Mouse (Mus musculus) spleen, adult 2 months (tissue): ENCODE results near the gene Prkce. TPM values are rescaled to one million over a fixed set of nuclear protein-coding genes. Genes with fewer than 3 reads are reported as not detected.
A peak's percentile ranks its signal among the peaks of the same experiment; 100 is the strongest.

ENCODE experiments used
- DNase-seq, 2 experiments: peaks; one replicate each; pipeline versions ENCODE4 v3.0.0 to v3.0.0-alpha.2; 2012 to 2021; ENCODE audit warnings: low spot score in 2 of 2, low read depth in 1 of 2
- H3K27ac ChIP-seq: fragments of 200-500 bp; 2 replicates; pipeline ENCODE4 v1.5.1; 2012; ENCODE audit warnings: low read length, inconsistent platforms; ENCODE audit not compliant: insufficient read depth
- H3K27me3 ChIP-seq: fragments of 200-500 bp; 2 replicates; pipeline ENCODE4 v1.6.1; 2012; ENCODE audit warnings: mild to moderate bottlenecking, moderate library complexity, low read length, inconsistent platforms; ENCODE audit not compliant: control insufficient read depth, insufficient read depth
- H3K36me3 ChIP-seq: fragments of 200-500 bp; 2 replicates; pipeline ENCODE4 v1.6.1; 2012; ENCODE audit warnings: mild to moderate bottlenecking, low read length, inconsistent platforms; ENCODE audit not compliant: control insufficient read depth, insufficient read depth
- H3K4me1 ChIP-seq: fragments of 200-500 bp; 2 replicates; pipeline ENCODE4 v1.6.1; 2011; ENCODE audit warnings: inconsistent platforms; ENCODE audit not compliant: control insufficient read depth, insufficient read depth, insufficient read length
- H3K4me3 ChIP-seq: fragments of 200-500 bp; 2 replicates; pipeline ENCODE4 v1.5.1; 2011; ENCODE audit warnings: mild to moderate bottlenecking, inconsistent platforms; ENCODE audit not compliant: insufficient read depth, insufficient read length; ENCODE audit errors: extremely low read depth
- CTCF ChIP-seq: fragments of 200-500 bp; IDR thresholded peaks from 2 replicates; pipeline ENCODE4 v1.5.1; 2011; ENCODE audit warnings: mild to moderate bottlenecking, inconsistent platforms; ENCODE audit not compliant: insufficient read depth, insufficient read length, insufficient replicate concordance; ENCODE audit errors: extremely low read depth
- POLR2A ChIP-seq: fragments of 200-500 bp; IDR thresholded peaks from 2 replicates; pipeline ENCODE4 v1.6.1; 2011; ENCODE audit warnings: low read depth, low read length, inconsistent platforms
- WGBS: fragments of 180-500 bp; shearing (Covaris S2); methylation state at CpG from one replicate; pipeline ENCODE4 v1.1.7; 2018; 5-methylcytosine and 5-hydroxymethylcytosine counted together
- polyA plus RNA-seq: library from polyadenylated mRNA; depleted of rRNA; stranded (reverse); fragments of >200 nt; gene quantifications from 2 replicates; pipeline ENCODE4 v1.2.3, GENCODE M21; 2012

The Prkce gene
- polyA plus RNA-seq, 1 experiment, result 4.8 TPM

DNA sequence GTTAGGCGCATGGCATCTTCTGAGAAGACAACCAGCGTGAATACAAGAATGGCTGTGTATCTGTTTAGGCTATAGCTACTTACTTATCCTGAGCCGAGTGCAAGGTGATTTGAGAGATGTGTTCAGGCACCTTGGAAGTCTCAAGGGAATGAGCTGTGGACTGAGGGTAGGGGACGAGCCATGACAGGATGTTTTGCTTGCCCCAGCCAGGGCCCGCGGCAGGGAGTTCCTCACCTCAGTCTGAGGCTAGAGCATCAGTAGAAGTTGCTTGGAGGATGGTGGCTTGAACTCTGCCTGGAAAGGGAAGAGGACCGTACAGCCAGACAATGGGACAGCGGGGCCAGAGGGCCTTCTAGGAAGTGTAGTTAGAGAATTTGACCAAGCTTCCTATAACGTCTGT lies 74.7 kb downstream of the Prkce start:
- no peak overlapping the region for H3K27ac ChIP-seq
- H3K36me3 ChIP-seq, result no peaks in the 10 kb centered on the region
- peaks cover 13% of the 10 kb centered on the region for H3K4me1 ChIP-seq
- TF ChIP-seq CTCF (no peak), POLR2A (no peak)
- H3K4me3 ChIP-seq, result no peak overlapping the region
- no peaks in the 10 kb centered on the region for H3K27me3 ChIP-seq
- DNase-seq, result peak in 1 of 2 experiments; percentile 34
- WGBS, result 73% methylated on average over 9 of the region's 9 CpGs

DNA sequence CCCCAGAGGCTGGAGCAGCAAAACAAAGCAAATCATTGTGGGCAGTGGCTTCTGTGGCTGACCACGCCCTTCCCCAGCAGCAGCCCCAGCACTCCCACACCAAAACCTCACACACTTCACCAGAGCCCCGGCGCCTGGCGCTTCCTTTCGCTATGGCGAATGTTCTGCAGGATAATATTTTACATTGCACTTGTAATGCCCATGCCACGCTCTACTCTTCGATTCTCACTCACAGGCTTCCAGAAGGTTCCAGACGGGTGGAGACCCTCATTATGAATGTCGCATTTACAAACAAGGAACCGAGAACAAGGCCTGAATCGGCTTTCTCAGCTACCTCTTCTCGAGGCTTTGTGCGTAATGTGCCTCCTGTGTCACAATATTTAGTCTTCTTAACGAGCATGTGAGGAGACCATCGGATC lies 75.5 kb downstream of the Prkce start:
- Histone ChIP-seq H3K4me3 (peak overlapping the region; percentile 7; the same call in 1 of the 2 replicates), H3K36me3 (no peaks in the 10 kb centered on the region), H3K27me3 (no peaks in the 10 kb centered on the region), H3K4me1 (peaks cover 13% of the 10 kb centered on the region), H3K27ac (no peak overlapping the region)
- TF ChIP-seq CTCF (no peak), POLR2A (no peak)
- DNase-seq, result peak; percentile 34 to 37
- 24% methylated on average over 16 of the region's 16 CpGs for WGBS

DNA sequence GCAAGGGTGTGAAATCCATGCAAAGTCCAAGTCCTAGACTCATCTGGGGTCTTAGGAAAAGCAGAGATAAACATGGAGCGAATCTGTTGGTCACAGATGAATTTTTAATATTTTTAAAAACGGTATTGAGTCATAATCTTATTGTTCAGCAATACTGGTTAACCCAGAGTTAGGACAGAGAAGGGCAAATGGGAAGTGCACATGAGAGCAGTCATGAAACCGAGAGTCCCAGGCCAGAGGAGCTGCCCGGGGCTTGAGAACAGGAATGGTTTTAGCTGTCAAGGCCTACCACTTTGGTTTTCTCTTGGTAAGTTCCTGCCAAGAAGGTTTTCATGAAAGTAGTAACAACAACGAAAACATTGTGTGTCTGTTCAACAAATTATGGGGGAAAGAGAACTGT lies 76.8 kb downstream of the Prkce start:
- H3K27me3 ChIP-seq, result no peaks in the 10 kb centered on the region
- WGBS, result 82% methylated on average over 5 of the region's 5 CpGs
- no peak overlapping the region for H3K4me3 ChIP-seq
- H3K27ac ChIP-seq, result no peak overlapping the region
- no peaks in the 10 kb centered on the region for H3K36me3 ChIP-seq
- no peak for DNase-seq
- peaks cover 15% of the 10 kb centered on the region for H3K4me1 ChIP-seq
- TF ChIP-seq POLR2A (no peak), CTCF (no peak)

DNA sequence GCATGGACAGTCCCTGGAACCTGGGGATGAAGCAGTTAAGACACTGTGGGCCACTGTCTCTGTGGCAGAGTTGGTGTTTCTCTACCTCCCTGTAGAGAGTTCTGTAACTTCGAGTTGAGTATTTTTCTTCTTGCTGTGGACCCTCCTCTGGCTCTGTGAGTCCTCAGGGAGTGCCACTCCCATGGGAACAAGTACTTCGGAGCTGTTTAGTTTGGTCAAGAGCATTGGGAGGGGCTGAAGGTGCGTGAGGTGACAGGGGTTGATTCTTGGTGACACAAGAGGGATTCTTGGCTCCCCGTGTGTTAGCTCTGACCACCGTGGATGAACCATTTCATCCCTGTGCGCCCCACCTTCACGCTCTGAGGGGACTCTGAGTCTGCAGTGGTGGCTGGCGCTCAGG lies 81.2 kb downstream of the Prkce start:
- TF ChIP-seq POLR2A, result no peak
- TF ChIP-seq CTCF, result no peak
- no peak overlapping the region for H3K4me3 ChIP-seq
- no peak overlapping the region for H3K27ac ChIP-seq
- 83% methylated on average over 8 of the region's 8 CpGs for WGBS
- DNase-seq, result no peak
- H3K27me3 ChIP-seq, result no peaks in the 10 kb centered on the region
- peaks cover 7% of the 10 kb centered on the region; the same call in 1 of the 2 replicates for H3K4me1 ChIP-seq
- H3K36me3 ChIP-seq, result no peaks in the 10 kb centered on the region

DNA sequence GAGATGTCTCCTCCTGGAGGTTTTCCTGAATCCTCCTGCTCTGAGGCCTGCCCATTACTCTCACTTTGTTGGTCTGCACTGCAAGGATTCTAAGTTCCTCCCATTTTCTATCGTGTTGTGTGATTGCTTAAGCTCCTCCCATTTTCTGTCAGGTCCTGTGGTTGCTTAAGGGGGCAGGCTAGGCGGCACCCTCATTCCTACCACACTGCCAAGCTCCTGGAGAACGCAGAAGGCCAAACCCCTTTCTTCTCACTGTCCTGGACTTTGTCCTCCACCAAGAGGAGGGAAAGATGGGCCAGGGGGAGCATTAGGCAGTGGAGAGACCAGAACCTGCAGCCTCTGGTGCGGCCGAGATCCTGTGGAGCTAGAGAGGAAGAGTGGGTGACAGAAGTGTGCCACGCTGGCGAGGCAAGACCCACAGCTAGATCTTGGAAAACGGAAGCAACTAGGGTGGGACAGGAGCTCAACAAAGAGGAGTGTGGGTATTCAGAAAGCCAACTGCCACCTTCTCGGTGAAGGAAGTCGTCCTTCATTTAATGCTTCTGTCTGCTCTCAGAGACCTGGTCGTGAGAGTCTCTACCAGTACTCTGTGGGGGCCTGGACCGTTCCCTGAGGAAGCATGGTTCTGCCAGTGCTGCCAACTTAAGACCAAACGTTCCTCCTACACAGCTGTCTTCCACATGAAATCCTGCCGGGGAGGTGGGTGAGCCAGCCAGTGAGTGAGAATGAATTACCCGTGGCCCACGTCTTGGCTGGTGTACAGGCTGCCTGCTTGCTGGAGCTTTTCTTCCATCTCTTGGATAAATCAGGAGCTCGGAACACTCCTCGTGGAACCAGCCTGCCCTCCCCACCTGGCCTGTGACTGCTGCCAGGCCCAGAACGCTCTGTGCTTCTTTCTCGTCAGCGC lies 82.2 kb downstream of the Prkce start:
- Histone ChIP-seq H3K4me1 (peaks cover 7% of the 10 kb centered on the region; the same call in 1 of the 2 replicates), H3K4me3 (no peak overlapping the region), H3K36me3 (no peaks in the 10 kb centered on the region), H3K27me3 (no peaks in the 10 kb centered on the region), H3K27ac (no peak overlapping the region)
- no peak for TF ChIP-seq CTCF
- TF ChIP-seq POLR2A, result no peak
- WGBS, result 63% methylated on average over 21 of the region's 21 CpGs
- no peak for DNase-seq

DNA sequence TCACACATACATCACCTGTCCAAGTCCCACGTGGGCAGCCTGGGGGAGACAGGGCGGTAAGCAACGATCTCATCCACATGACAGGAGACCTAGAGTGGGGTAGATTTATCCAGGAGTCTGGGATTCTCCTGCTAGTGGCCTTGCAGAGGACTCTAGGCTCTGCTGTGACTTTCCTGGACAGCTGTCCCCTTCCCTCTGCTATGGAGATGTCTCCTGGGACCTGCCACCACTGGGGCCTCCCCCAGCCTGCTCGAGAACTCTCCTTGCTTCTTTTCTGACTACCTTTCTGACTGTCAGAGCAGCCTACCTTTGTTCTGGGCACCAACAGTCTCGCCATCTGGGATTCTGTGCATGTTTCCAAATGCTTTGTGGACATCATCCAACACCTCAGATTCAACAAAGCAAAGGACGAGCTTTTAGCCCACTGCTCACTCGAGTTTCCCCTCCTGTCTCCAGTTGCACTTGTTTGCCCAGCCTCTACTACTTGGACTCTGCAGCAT lies 82.9 kb downstream of the Prkce start:
- no peaks in the 10 kb centered on the region for H3K36me3 ChIP-seq
- WGBS, result 78% methylated on average over 7 of the region's 7 CpGs
- H3K27me3 ChIP-seq, result no peaks in the 10 kb centered on the region
- no peak overlapping the region for H3K4me3 ChIP-seq
- no peak for TF ChIP-seq CTCF
- TF ChIP-seq POLR2A, result no peak
- H3K27ac ChIP-seq, result no peak overlapping the region
- peaks cover 7% of the 10 kb centered on the region; the same call in 1 of the 2 replicates for H3K4me1 ChIP-seq
- DNase-seq, result no peak

DNA sequence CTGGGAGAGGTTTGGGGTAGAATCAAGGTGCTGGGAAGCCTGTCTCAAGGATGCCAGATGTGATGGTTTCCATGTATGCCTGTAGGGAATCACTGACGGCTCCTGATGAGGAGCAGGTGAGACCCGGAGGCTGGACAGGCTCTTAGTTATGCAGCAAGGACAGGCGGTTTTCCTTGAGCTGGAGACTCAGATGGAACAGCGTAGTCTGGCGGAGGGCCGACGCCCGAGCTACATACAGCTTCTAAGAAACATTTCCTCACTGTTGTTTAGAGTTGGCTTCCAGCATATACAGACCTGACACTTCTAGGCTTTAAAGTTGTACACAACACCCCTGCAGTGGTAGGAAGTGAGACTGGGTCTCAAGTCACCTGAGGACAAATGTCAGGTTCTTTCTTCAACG lies 86.3 kb downstream of the Prkce start:
- Histone ChIP-seq H3K27ac (no peak overlapping the region), H3K4me1 (peaks cover 7% of the 10 kb centered on the region; the same call in 1 of the 2 replicates), H3K4me3 (no peak overlapping the region), H3K36me3 (no peaks in the 10 kb centered on the region), H3K27me3 (no peaks in the 10 kb centered on the region)
- DNase-seq, result no peak
- TF ChIP-seq POLR2A, result no peak
- TF ChIP-seq CTCF, result no peak
- WGBS, result 96% methylated on average over 9 of the region's 9 CpGs
